ENCODE assay signal across 8 mouse cellular contexts in the genomic region with DNA sequence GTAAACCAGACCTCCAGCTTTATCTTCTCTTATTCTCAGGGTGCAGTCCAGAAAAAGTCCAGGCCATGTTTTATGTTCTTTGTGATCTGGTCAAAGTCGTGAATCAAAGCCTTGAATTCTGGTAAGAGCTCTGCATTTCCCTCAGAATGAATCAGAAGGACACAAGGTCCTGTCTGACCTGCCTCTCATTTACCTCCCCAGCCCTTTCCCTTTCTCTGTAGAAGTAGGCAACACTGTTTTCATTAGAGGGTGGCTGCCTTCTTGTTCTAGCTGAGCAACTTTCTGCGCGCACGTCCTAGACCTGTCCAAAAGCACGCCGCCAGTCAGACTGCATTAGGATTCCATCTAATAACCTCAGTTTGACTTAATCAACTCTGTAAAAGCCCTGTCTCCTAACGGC. TPM values are rescaled to one million over a fixed set of nuclear protein-coding genes. Genes with fewer than 3 reads are reported as not detected.
A peak's percentile ranks its signal among the peaks of the same experiment; 100 is the strongest.
DNase-seq lines count a peak whose midpoint lies in the region; ATAC-seq lines count a peak whose summit lies in the region.

No protein-coding gene starts in this region.

- peak overlapping the region; percentile 58 for H3K4me3 ChIP-seq in heart, embryonic 13.5 days
- H3K4me3 ChIP-seq in hindbrain, embryonic 10.5 days = peak overlapping the region; percentile 62
- H3K4me3 ChIP-seq in macrophage (ENCODE audit: inconsistent target) = peak overlapping the region; percentile 49; the same call in 1 of the 2 replicates

- H3K4me2 ChIP-seq in heart, embryonic 13.5 days = peak overlapping the region; percentile 70

- no peak for DNase-seq in heart, postnatal 14 days
- peak; percentile 41 for DNase-seq in adrenal gland, adult 8-10 months
- DNase-seq in hindbrain, embryonic 10.5 days (ENCODE audit: low spot score) = peak; percentile 41
- no peak for DNase-seq in spleen, adult 12 weeks (ENCODE audit: low spot score)
- DNase-seq in layer of hippocampus, adult 8-10 months (ENCODE audit: low spot score in 2 of 2) = no peak
- DNase-seq in spleen, postnatal 14 days (ENCODE audit: low spot score in 2 of 2) = no peak

- intact Hi-C loops in heart, postnatal 14 days (cut with DNase I) = no loop called here

- H3K4me1 ChIP-seq in heart, embryonic 13.5 days = peaks cover 32% of the 10 kb centered on the region
- H3K4me1 ChIP-seq in hindbrain, embryonic 10.5 days (replicated peaks) = peaks cover 28% of the 10 kb centered on the region

- WGBS in heart, embryonic 13.5 days = 32% methylated on average over 7 of the region's 7 CpGs
- WGBS in hindbrain, embryonic 10.5 days = 37% methylated on average over 7 of the region's 7 CpGs
- 77% methylated on average over 7 of the region's 7 CpGs for WGBS in macrophage (ENCODE audit: missing documents)

- H3K36me3 ChIP-seq in heart, embryonic 13.5 days = no peaks in the 10 kb centered on the region
- no peaks in the 10 kb centered on the region for H3K36me3 ChIP-seq in hindbrain, embryonic 10.5 days
- no peaks in the 10 kb centered on the region for H3K36me3 ChIP-seq in macrophage (ENCODE audit: inconsistent target)

- H3K79me2 ChIP-seq in macrophage (ENCODE audit: inconsistent target) = no peaks in the 10 kb centered on the region

- peak overlapping the region; percentile 84 for H3K9ac ChIP-seq in heart, embryonic 13.5 days

- ATAC-seq in heart, embryonic 13.5 days (ENCODE audit: extremely low read depth, insufficient number of reproducible peaks, low FRiP score, low TSS enrichment) = no peak

- peak overlapping the region; percentile 98 for H3K27ac ChIP-seq in heart, embryonic 13.5 days (replicated peaks)
- H3K27ac ChIP-seq in hindbrain, embryonic 10.5 days = peak overlapping the region; percentile 97
- peak overlapping the region; percentile 95 for H3K27ac ChIP-seq in macrophage

- H3K9me3 ChIP-seq in heart, embryonic 13.5 days = no peaks in the 10 kb centered on the region
- H3K9me3 ChIP-seq in hindbrain, embryonic 10.5 days = no peaks in the 10 kb centered on the region

- H3K27me3 ChIP-seq in heart, embryonic 13.5 days (replicated peaks) = no peaks in the 10 kb centered on the region
- H3K27me3 ChIP-seq in hindbrain, embryonic 10.5 days (ENCODE audit: insufficient read depth, poor library complexity, severe bottlenecking) = no peaks in the 10 kb centered on the region

RNA-seq across cellular contexts. Expression of a gene that starts 0.8 kb away (rescaled TPM):
- polyA plus RNA-seq in heart, embryonic 13.5 days (2015; fragmentation: Nextera tagmentation; extraction: Ambion mirVana) = 128 and 129 TPM in 2 replicates
- total RNA-seq in heart, postnatal 14 days (2021) = 10 to 100 TPM; 54.4 to 60.4 TPM
- total RNA-seq in adrenal gland, adult 8-10 months (2022) = 100 to 1,000 TPM in 2 of 4 experiments, 10 to 100 TPM in 2; 81.5 to 150 (median 108) TPM
- polyA plus RNA-seq in hindbrain, embryonic 10.5 days (2016; fragmentation: Nextera tagmentation; extraction: Ambion mirVana) = 234 and 258 TPM in 2 replicates
- total RNA-seq in macrophage (2018; cell fraction: chromatin; rRNA removed) = 100 to 1,000 TPM in 18 of 26 experiments, 10 to 100 TPM in 8; 67.3 to 260 (median 119) TPM
- total RNA-seq in macrophage (2018; cell fraction: cytosol; rRNA removed) = 10 to 100 TPM; 22.0 to 43.2 (median 33.7) TPM
- 100 to 1,000 TPM in 8 of 26 experiments, 10 to 100 TPM in 18; 44.5 to 242 (median 80.1) TPM for total RNA-seq in macrophage (2018; cell fraction: nucleus; rRNA removed)
- 30.4 to 57.8 TPM (median 34.2 TPM) in 3 replicates for polyA plus RNA-seq in macrophage (2018)
- 10 to 100 TPM; 39.2 to 51.2 (median 41.8) TPM for total RNA-seq in layer of hippocampus, adult 8-10 months (2022)

RNA-seq across cellular contexts. Expression of a gene that starts 56.4 kb away (rescaled TPM):
- 801 and 895 TPM in 2 replicates for polyA plus RNA-seq in heart, embryonic 13.5 days (2015; fragmentation: Nextera tagmentation; extraction: Ambion mirVana)
- total RNA-seq in heart, postnatal 14 days (2021) = 1,000 to 10,000 TPM; 2,379 to 2,461 TPM
- total RNA-seq in adrenal gland, adult 8-10 months (2022) = 1,000 to 10,000 TPM in 2 of 4 experiments, 100 to 1,000 TPM in 2; 882 to 1,292 (median 1,071) TPM
- 384 and 413 TPM in 2 replicates for polyA plus RNA-seq in hindbrain, embryonic 10.5 days (2016; fragmentation: Nextera tagmentation; extraction: Ambion mirVana)
- total RNA-seq in macrophage (2018; cell fraction: chromatin; rRNA removed) = 100 to 1,000 TPM; 197 to 929 (median 501) TPM
- 100 to 1,000 TPM; 285 to 427 (median 348) TPM for total RNA-seq in macrophage (2018; cell fraction: cytosol; rRNA removed)
- total RNA-seq in macrophage (2018; cell fraction: nucleus; rRNA removed) = 100 to 1,000 TPM; 295 to 757 (median 468) TPM
- polyA plus RNA-seq in macrophage (2018) = 239 to 473 TPM (median 381 TPM) in 3 replicates
- 100 to 1,000 TPM; 490 to 567 (median 535) TPM for total RNA-seq in layer of hippocampus, adult 8-10 months (2022)

Comparison
In these comparisons a context has a peak if more than half of its experiments do, and no peak if none do; other contexts are left out.
1. DNase-seq: peak in adrenal gland, adult 8-10 months (single experiment) and hindbrain, embryonic 10.5 days (single experiment); none in heart, postnatal 14 days (0 of 2), spleen, adult 12 weeks (single experiment), layer of hippocampus, adult 8-10 months (0 of 2) and spleen, postnatal 14 days (0 of 2).
2. Peak in every context shown above with its lines, with median percentiles within 50 percentile points of each other: H3K27ac ChIP-seq and H3K4me3 ChIP-seq.